Mouse (Mus musculus): Measurements from ENCODE around the gene Stk35.
"Not testable (repeated sequence)": the region's sequence is repeated elsewhere in the genome, so short reads cannot be mapped to it uniquely, and the experiment has no call there.

Stk35 gene

DNA sequence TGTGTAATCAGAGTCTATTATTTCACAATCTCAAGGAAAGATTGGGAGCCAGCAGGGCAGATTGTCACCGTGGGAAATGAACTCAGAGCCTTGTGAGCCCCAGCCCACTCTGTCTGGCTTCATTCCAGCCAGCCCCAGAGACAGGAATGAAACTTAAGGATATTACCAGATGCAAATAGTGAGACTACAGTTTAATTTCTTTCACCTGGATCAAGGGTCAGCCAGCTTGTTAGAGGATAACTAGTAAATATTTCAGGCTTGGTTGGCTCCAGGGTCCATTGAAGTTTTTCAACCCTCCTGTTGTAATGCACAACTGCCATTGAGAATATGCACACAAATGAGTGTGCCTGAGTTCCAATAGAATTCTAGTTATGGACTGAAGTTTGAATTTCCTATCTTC, 36.6 kb downstream of the Stk35 start:
- DNase-seq (ENCODE audit: low spot score) = no peak

DNA sequence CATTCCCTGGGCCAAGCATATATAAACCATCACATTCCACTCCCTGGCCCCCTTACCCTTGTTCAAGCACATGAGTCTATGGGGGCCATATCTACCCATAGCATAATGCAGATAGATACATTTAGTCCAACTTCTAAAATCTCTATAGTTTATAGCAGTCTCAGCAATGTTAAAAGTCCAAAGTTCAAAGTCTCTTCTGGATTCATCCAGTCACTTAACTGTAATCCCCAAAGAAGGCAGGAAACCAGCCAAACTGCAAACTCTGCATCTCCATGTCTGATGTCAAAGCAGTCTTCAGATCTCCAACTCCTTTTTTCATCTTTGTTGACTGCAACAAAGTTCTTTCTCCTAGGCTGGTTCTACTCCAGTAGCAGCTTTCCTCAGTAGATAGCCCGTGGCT, 38.0 kb downstream of the Stk35 start:
- no peak for DNase-seq (ENCODE audit: low spot score)

DNA sequence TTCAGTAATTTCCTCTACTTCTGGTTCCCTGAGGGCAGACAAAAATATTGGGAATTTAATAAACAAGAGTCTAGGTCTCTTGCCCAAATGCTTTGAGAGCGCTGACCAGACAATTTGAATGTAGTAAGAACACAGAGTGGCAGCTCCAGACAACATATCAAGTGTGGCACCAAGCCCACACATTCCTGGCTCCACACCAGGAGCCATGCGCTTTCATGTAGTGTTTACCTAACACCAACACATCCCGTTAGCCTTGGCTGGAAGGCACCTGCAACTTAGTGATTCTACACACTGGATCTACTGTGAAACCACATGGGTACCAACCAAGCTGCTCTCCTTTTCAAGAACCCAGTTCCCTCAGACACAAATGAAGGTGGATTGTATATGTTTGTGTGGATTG, 45.5 kb downstream of the Stk35 start:
- DNase-seq (ENCODE audit: low spot score) = no peak

DNA sequence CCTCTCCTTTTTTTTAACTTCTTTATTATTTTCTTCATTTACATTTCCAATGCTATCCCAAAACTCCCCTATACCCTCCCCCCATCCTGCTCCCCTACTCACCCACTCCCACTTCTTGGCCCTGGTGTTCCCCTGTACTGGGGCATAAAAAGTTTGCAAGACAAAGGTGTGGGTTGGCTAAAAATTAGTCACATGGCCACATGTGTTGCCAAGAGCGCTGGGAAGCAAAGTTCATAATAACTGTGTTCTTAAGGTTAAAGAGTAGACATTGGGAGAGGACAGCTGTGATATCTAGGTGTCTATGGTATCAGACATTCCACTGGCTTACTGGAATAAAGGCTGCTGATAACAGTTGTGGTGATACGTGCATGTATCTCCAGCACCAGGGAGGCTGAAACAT, 46.2 kb downstream of the Stk35 start:
- no peak for DNase-seq (ENCODE audit: low spot score)

DNA sequence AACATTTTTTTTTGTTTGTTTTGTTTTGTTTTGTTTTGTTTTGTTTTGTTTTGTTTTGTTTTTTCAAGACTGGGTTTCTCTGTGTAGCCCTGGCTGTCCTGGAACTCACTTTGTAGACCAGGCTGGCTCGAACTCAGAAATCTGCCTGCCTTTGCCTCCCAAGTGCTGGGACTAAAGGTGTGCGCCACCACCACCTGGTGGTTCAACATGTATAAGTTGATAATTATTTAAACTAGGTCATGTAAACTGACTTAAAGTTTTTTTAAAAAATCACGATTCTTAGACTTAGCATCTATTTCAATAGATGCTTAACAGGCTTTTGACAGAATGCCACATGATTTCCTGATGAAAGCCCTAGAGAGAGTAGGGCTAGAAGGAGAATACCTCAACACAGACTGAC, 48.8 kb downstream of the Stk35 start:
- DNase-seq (ENCODE audit: low spot score) = not testable (repeated sequence)

DNA sequence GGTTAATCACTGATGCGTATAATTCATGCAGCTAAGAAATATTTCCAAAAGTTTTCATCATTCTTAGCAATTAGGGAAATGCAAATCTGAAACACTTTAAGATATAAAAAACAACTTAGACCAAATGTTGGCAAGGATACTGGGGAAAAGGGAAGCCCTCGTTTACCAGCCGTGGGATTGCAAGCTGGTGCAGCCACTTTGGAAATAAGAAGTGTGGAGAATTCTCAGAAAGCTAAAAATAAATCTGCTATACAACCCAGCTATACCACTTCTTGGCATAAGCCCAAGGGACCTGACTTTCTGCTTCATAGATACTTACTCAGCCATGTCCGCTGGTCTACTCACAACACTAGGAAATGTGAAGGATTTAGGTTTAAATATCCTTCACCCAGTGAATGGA, 51.2 kb downstream of the Stk35 start:
- no peak for DNase-seq (ENCODE audit: low spot score)

DNA sequence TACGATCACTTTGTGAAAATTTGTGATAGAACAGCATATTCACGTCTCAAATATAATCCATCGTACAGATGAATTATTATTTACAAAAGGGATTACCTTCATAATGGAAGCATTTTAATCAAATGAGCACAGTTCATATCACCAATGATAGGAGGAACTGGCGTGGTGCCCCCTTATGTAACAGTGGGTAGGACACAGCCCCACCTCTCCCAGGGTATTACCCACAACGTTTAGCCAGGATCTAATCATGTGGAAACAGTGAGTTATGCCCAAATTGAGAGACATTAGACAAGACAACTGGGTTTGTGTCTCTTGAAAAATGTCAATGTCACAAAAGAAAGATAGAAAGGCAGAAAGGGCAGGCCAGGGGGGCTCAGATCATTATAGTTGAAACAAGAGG, 62.9 kb downstream of the Stk35 start:
- DNase-seq (ENCODE audit: low spot score) = no peak

DNA sequence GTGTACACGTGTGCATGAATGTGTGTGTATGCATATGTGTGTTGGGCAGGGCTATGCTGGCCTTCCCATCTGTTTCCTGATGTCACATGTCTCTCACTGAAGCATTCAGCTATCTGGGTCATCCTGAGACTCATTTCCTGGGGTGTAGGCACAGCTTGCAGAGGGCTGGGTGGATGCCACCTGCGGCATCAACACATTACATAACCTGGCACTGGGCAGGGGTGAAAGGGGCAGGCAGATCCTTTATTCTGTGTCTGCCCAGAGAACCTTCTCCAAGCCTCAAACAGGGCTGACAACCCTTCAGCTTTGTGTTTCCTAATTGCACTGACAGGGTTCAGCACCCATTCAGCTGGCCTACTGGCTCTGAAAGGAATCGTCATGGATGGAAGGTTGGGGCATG, 64.6 kb downstream of the Stk35 start:
- DNase-seq (ENCODE audit: low spot score) = no peak

DNA sequence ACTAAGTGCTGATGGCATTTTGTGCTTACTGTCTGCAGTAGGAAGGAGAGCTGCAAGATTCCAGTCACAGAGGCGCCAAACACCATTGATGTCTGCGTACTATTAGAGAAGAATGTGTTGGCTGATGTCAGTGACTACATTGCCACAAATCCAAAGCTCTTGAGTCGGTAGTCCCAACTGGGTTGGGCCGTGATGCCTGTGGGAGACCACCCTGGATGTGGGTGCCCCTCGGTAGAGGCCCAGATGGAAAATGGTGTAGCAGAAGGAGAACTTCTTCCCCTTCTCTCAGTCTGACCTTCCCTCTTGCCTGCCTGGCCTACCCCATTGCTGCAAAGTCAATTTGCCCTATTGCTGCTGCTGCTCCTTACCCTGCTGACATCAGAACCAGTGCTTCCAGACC, 68.8 kb downstream of the Stk35 start:
- DNase-seq (ENCODE audit: low spot score) = no peak

DNA sequence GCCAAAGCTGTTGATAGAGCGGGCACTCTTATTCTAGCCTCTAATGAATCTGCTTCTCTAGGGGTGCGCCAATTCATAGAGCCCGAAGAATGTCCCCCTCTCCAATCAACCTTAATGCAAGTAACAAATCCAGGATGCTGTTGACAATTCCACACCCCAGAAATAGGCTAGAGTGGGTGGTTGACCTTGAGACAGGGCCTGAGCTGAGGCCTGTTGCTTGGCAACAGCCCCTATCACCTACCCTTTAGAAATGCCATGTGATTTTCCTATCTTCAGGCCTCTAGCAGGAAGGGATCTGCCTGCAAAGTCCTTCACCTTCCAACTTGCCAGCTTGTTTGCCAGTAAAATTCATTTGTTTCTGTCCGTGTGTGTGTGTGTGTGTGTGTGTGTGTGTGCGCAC, 70.9 kb downstream of the Stk35 start:
- DNase-seq (ENCODE audit: low spot score) = no peak

DNA sequence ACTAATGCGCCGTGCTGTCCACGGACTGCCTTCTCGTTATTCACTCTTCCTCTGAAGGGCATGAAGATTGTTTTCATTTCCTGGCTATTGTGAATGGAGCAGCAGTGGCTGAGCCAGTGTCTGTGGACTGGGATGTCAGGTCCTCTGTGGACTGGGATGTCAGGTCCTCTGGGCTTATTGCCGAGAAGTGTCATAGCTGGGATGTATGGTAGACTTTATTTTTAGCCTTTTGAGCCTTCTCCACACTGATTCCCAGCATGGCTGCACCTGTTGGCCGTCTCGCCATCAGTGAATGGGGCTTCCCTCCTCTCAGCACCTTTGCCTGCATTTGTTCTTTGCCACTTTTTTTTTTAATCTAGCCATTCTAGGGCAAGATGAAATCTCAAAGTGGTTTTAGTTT, 71.8 kb downstream of the Stk35 start:
- DNase-seq (ENCODE audit: low spot score) = no peak

DNA sequence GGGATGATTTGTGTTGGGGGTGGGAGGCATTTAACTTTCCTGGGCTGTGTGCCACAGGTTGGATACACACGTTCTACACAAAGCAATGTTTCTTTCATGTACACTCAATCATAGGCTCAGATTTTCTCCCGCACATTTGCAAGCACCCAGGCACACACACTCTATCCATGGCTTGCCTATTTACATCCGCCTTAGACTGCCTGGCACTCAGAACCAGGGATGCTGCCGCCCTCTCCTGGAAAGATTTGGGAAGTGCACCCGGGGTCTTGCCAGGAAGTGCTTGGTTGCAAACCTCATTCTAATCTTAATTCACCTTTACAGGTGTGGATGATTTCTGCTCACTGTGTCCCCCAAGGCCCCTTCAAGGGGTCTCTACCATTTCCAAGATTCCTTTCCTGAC, 73.2 kb downstream of the Stk35 start:
- DNase-seq (ENCODE audit: low spot score) = peak; percentile 27

DNA sequence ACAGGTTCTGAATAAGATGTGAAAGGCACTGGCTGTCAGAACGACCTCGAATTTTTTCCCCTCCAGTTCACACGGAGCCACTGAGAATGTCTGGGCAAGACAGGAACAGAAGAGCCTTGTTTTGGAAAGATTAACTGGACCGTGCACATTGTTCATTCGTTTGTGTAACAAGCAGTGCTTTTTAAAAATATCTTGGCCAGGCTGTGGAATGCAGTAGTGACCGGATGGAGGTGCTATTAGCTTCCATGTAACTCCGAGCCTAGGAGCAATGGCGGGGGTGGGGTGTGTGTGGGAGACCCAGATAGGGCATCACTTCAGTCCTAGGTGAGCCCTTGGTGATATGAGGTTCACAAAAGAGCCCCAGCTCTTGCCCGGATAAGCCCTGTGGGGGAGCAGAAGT, 73.8 kb downstream of the Stk35 start:
- no peak for DNase-seq (ENCODE audit: low spot score)

DNA sequence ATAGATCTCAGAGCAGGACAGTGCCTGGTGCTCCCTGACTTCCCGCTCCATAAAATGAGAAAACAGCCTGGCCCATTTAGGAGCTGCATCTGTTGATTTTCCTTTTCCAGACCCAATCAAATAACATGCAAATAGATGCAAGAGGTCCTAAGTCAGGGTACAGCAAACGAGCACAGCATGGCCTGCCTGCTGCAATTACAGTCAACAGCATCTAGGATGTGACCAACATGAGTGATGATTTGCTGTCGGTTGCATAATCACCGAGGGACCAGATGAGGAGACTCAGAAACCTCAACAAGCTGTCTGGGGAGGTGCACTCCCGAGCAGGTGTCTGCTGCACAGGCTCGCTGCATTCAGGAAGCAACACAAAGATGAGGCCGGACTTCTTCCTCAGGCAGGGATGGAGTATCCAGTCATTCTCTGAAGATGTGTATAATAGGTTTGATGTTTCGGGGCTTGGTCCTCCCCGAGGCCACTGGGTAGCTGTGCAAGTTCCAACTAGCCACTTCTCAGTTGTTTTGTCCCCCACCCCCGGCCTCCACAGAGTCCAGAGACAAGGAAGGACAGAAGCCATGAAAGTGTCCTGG, 74.3 kb downstream of the Stk35 start:
- no peak for DNase-seq (ENCODE audit: low spot score)

DNA sequence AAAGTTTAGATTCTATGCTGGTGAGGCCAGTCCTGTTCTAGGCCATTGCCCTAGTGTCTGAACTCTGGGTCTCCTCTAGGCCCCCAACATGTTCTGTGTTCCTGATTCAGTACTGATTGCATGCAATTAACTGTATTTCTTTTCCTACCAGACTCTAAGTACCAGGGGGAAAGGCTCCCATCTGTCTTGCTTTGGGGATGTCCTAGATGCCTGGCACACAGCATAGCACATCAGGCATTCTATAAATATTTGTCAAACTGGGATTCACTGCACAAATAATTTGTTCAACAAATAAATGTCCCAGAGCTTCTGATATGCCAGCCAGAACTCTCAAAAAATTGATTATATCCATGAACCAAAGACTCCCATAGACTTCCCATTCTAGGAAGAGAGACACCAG, 76.6 kb downstream of the Stk35 start:
- no peak for DNase-seq (ENCODE audit: low spot score)

DNA sequence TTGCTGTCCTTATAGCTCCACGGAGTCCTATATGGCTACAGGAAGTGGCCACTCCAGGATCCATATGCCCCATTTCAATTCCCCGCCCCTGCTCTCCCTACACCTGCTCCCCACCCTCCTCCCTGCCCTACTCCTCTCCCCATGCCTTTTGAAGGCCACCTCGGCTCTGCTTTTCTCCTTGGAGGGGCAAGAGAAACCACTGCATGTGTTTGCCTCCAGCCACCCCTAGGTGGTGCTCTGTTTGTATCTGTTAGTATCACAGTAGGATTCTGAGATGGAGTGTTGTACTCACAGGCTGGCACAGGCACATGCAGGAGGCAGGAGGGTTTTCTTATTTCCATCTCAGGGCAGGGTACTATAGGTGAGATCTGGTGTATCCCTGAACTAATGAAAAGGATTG, 79.5 kb downstream of the Stk35 start:
- peak; percentile 15 for DNase-seq (ENCODE audit: low spot score)

DNA sequence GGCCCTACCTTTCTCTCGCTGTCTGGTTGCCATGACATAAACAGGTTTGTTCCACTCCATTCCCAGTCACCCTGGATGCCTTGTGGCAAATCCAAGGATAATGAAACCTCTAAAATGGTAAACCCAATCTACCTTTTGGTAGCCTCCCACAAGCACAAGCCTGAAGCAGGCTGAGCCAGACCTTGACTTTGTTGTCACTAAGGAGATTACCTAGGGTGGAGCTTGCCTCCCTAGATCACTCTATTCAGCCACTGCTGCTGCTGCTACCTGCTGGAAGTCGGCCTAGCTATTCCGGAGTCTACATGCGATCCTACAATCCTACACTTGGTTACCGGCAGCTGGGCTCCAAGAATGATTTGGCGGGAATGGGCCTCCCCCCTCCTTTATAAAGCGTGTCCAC, 79.9 kb downstream of the Stk35 start:
- DNase-seq (ENCODE audit: low spot score) = no peak

DNA sequence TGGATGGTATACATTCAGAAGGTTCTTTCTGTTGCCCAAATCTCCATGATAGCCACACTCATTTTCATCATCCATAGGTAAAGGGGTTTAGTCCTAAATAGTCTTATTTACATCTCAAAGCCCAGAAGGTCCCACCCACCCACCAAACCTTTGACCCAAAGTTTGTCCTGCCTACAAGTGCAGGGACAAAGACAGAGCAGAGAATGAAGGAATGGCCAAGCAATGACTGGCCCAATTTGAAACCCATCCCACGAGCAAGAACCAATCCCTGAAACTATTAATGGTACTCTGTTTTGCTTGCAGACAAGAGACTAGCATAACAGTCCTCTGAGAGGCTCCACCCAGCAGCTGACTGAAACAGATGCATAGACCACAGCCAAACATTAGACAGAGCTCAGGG, 81.6 kb downstream of the Stk35 start:
- no peak for DNase-seq (ENCODE audit: low spot score)

Data from testis, postnatal 14 days (tissue).